Mouse (Mus musculus) A20 (cell line): ENCODE results near the gene Aldh1l2.
"Not testable (repeated sequence)": the region's sequence is repeated elsewhere in the genome, so short reads cannot be mapped to it uniquely, and the experiment has no call there.

ENCODE experiments used
- DNase-seq: peaks from one replicate; pipeline ENCODE4 v3.0.0-alpha.2; 2011; ENCODE audit warnings: low read depth, low spot score

Aldh1l2 gene

GRCm38 (mm10) chr10:83533910-83534283, at the start of gene Aldh1l2:
TSS of gene Aldh1l2 (minus strand) at chr10:83534140.
- no peak for DNase-seq

- peak; percentile 55 for DNase-seq
These were observed 31.8 kb upstream of the Aldh1l2 start for GRCm38 (mm10) chr10:83565449-83566441.

GRCm38 (mm10) chr10:83563005-83563404, 29.1 kb upstream of the Aldh1l2 start:
- DNase-seq = no peak

DNA sequence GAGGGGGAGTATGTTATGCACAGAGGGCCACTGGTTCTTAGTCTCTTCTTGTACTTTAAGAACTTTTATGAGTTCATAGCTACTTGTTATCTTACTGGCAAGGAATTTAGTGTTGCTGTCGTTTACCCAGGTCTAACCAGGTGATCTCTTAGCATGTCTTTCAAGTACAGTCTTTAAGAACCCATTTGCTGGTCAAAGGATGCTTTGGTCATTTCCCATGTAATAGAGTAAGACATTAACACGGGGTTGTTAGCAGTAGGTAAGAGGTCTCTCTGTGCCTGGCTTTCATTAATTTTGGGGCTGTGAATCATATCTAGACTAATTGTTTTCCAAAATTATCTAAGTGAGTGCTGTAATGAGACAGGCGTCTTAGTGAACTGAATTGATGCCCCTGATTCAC, 11.4 kb upstream of the Aldh1l2 start:
- no peak for DNase-seq

DNA sequence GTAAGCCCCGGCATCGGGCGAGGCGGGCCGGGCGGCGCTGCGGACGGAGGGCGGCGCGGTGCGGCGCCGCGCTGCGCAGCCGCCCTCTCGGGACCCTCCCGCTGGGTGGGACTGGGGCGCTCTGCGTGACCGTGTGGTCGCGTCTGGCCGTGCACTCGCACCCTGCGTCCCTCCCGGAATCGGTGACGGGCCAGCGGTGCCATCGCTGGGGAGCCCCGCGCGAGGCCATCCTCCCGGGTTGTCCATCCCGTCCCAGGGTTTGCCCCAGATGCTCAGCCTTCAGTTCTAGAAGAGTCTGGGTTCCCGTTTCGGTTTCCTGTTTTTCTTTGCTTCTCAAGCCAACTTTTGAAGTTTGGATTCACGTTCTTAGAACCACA, 10.2 kb upstream of the Aldh1l2 start:
- peak; percentile 83 for DNase-seq

DNA sequence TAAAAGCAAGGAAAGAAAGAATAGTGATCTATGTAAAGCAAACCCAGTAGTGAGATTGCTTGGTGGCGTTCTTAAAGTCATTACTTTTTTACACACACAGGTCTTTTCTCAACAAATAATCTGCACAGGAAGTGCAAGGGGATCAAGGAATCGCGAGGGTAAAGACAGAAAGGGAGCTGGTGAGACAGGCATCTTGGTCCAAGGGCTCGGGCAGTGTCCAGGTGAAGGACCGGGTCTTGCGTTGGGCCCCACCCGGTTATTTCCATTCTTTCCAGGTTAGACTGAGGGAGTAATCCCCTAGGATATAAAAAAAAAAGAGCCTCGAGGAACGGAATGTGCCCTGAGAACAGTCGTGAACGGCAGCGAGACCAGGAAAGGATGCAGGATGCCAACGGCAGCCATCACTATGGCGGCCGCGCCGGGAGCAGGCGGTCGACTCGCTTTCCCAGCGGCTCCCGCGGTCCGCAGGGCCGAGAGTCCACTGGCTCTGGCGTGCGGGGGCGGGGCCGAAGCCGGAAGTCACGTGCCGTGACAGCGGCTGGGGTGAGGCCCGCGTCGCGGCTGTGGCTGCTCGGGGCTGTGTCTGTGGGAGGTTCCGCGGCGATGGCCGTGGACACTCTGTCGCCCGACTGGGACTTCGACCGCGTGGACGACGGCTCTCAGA, 9.6 kb upstream of the Aldh1l2 start, which contains the start of gene Washc4:
Gene Washc4, plus strand, starts transcription at position 314 of the 664 bp plus-strand sequence.
- peak; percentile 94 for DNase-seq

GRCm38 (mm10) chr10:83542241-83542640, 8.3 kb upstream of the Aldh1l2 start:
- no peak for DNase-seq

DNA sequence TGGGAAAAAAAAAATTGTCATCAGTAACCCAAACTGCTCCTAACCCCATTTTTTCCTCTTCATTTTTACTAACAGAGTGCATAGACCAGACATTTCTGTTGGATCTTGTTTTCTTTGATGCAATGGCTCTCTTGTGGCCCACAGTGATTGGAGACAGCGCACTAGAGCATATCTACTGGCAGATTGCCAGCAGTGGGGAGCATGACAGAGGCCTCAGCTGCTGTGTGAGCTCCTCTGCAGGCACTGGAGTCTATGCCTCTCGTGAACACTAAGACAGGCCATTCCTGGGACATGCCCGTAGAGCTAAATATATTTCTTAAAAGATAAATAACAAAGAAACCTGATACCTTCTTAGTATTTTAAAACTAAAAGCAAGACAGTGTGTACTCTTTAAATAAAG, 6.2 kb upstream of the Aldh1l2 start:
- DNase-seq = no peak

DNA sequence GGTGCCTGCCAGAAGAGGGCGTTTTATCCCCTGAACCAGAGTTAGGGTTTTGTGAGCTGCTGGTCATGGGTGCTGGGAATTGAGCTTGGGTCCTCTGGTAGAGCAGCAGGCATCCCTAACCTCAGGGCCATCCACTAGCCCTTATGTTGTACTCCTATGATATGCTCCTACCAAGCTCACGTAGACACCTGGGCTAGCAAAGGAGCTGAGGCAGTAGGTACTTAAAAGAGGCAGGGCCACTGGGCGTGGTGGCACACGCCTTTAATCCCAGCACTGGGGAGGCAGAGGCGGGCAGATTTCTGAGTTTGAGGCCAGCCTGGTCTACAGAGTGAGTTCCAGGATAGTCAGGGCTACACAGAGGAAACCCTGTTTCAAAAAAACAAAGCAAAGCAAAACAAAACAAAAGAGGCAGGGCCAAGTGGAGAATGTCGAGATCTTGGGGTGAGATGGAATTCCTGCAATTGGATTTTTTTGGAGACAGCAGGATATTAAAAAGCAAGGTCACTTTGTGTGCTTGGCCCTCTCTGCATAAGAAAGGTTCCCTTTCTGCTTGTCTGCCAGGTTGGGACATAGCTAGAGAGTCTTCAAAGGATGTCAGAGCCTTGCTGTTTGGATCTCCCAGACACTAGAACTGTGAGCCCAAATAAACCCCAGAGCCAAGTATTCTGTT, 5.5 kb upstream of the Aldh1l2 start:
- DNase-seq = no peak

GRCm38 (mm10) chr10:83536436-83536835, 2.5 kb upstream of the Aldh1l2 start:
- peak; percentile 34 for DNase-seq

GRCm38 (mm10) chr10:83533258-83533909, 556 bp downstream of the Aldh1l2 start:
- no peak for DNase-seq

- no peak for DNase-seq
These were observed 3.5 kb downstream of the Aldh1l2 start for GRCm38 (mm10) chr10:83530384-83530967.

GRCm38 (mm10) chr10:83524238-83524637, 9.7 kb downstream of the Aldh1l2 start:
- DNase-seq = not testable (repeated sequence)

DNA sequence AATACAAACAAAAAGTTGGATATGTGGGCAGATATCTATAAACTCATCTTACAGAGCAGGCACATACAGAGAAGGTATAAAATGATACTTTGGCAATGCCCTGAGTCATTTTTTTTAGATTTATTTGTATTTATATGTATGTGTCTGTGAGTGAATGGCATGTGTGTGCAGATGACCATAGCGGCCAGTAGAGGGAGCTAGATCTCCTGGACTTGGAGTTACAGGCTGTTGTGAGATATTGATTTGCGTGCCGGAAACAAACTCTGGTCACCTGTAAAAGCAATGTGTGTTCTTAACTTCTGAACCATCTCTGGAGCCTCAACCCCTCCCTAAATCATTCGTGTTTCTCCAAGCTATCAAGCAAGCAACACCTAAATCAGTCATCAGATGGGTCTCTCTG, 12.9 kb downstream of the Aldh1l2 start:
- peak; percentile 49 for DNase-seq

DNA sequence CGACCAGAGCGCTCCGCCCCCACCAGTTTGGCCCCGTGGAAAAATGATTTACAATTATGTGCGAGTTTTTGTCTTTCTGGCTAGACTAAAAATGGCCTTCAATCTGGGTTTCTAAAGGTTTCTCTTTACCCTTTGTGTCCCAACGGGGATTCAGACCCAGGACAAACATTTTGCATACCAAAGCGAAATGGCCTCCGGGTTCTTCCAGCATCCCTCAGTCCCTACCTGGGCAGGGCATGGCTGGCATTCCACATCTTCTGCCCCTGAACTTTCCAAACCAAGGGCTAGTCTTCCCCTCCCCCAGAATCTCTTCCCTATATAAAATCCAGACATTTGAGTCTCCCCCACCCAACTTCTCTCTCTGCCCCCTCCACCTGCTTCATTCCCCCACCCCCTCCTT, 20.2 kb downstream of the Aldh1l2 start:
- no peak for DNase-seq

- no peak for DNase-seq
These were observed 22.6 kb downstream of the Aldh1l2 start for GRCm38 (mm10) chr10:83511304-83511703.

GRCm38 (mm10) chr10:83508962-83509660, 24.8 kb downstream of the Aldh1l2 start:
- DNase-seq = peak; percentile 92

DNA sequence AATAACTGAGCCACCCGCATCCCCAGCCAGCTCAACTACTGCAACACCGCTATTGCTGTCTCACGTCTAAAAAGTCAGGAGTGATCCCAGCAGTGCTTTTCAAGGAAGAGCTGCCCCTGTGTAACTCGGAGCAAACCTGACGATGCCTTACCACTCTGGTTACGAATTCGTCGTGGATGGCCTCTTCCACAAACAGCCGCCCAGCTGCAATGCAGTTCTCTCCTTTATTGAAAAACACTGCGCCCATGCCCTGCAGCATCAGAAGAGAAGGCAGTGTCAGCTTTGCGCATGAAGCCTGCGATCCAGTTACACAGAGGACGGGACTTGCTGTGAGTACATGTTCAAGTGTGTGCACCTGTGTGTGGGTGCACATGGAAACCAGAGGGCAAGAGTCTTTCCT, 36.6 kb downstream of the Aldh1l2 start:
- DNase-seq = no peak

- DNase-seq = no peak
These were observed 43.4 kb downstream of the Aldh1l2 start for GRCm38 (mm10) chr10:83490506-83490905.

GRCm38 (mm10) chr10:83477286-83477685, 56.7 kb downstream of the Aldh1l2 start:
- no peak for DNase-seq

GRCm38 (mm10) chr10:83475226-83475625, 58.7 kb downstream of the Aldh1l2 start:
- DNase-seq = no peak
